Mouse (Mus musculus) heart, postnatal 36 days (tissue): ENCODE measurements around the gene Rbpms2. TPM values are rescaled to one million over a fixed set of nuclear protein-coding genes. Genes with fewer than 3 reads are reported as not detected.
"Not testable (repeated sequence)": the region's sequence is repeated elsewhere in the genome, so short reads cannot be mapped to it uniquely, and the experiment has no call there.

ENCODE experiments used
- DNase-seq, 2 experiments: peaks; one replicate each; pipeline ENCODE4 v3.0.0; 2021 to 2022
- intact Hi-C: fragments of 180-260 bp; cut with DNase I; formaldehyde crosslinking; loops from one replicate; pipeline ENCODE4 v1.15.1; 2025
- total RNA-seq, 2 experiments: library from RNA; stranded (reverse); gene quantifications; 2 replicates each; pipeline ENCODE4 v1.2.3; 2021

The Rbpms2 gene
- total RNA-seq, 2 experiments from 2014 or later = 35.7 to 37.9 TPM

DNA sequence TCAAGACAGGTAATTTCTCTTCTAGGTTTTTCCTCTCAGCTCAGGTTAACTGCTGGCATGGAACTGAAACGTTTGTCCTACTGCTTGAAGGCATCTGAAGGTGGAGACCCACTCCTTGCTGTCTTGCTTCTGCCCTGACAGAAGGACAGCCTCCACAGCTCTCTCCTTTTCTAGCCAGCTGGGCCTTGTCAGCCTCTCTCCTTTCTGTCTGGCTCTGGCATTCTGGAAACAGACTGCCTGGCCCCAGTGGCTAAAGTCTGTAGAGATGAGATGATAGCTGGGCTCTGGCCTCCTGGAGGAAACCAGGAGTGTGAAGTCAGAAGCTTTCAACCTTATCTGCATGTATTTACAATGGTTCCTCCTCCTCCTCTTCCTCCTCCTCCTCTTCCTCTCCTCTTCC is 20.5 kb downstream of the Rbpms2 start:
- no peak for DNase-seq

DNA sequence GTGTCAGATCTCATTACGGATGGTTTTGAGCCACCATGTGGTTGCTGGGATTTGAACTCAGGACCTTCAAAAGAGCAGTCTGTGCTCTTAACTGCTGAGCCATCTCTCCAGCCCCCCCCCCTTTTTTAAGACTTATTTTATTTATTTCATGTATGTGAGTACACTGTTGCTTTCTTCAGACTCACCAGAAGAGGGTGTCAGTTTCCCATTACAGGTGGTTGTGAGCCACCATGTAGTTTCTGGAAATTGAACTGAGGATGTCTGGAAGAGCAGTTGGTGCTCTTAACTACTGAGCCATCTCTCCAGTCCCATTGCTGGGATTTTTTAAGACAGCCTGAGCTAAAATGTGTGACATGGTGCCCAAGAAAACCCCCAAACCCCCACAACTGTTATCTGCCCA is 22.5 kb downstream of the Rbpms2 start:
- DNase-seq, intact Hi-C loops: not testable (repeated sequence)

More for the DNA sequence above, 20.5 kb downstream of the Rbpms2 start:
- intact Hi-C loops = no loop called here

DNA sequence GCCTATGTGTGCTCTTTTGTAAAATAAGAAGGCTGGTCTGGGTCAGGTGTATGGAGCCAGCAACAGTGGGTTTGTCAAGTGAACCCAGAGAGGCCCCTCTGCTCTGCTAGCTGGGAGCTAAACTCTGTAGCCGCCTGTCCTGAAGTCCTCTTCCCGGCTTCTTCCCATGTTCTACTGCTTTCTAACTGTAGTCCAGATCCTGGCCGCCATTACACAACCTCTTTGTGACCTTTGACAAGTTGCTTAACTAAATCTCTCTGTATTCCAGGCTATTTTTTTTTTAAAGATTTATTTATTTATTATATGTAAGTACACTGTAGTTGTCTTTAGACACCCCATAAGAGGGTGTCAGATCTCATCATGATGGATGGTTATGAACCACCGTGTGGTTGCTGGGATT is 24.3 kb downstream of the Rbpms2 start:
- intact Hi-C loops = no loop called here
- DNase-seq = no peak

GRCm38 (mm10) chr9:65654700-65655237 is 25.3 kb downstream of the Rbpms2 start:
- DNase-seq = no peak
- intact Hi-C loops = no loop called here

DNA sequence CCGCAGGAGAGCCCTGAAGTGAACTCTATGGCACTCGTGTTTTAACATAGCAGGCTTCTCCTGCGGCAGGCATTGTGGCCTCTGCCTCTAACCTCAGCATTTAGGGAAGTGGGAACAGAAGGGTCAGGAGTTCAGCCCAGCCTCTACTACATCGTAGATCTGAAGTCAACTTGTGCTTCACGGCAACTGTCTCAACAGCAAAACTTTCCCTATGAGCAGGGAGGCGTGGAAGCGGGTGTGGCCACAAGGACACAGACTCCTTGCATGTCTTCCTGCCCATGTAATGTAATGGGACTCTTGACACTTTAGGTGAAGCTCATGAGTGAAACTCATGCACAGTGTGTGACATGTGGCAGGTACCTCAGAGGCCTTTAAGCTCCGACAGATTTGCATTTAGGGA is 26.1 kb downstream of the Rbpms2 start:
- DNase-seq = no peak
- intact Hi-C loops = no loop called here

DNA sequence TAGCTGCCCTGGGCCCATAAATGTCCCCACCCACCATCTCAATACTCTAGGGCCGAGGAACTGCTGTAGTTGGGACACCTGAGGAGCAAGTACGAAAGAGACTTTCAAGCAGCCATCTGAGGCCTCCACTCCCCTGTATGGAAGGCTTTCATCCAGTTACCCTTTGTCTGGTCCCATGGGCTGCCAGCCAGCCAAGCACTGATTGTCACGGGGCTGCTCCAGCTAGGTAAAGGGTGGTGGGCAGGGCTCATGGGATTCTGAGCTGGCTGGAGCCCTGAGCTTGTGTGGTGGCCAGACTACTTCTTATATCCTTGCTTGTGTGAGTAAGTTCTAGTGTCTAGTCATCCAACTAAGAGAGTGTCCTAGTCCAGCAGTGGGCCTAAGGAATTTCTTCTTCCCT is 27.8 kb downstream of the Rbpms2 start:
- intact Hi-C loops = no loop called here
- no peak for DNase-seq

DNA sequence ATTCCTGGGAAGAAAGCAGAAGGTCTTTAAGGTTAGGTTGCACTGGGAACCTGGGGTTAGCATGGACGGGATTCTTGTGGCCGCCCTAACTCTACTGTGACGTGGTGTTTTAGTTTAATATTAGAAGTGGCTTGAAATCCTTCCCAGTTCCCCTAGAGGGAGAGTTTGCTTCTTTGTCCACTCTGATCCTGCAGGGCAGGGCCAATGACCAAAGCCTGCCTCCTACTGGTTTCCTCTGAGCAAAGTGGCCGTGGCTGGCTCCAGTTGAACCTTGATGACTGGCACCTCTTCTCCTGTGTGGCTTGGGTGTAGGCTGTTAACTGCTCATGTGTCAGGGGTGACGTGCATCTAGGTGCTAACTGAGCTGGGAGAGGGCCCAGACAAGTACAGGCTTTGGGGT is 31.6 kb downstream of the Rbpms2 start:
- DNase-seq = no peak
- intact Hi-C loops = no loop called here

DNA sequence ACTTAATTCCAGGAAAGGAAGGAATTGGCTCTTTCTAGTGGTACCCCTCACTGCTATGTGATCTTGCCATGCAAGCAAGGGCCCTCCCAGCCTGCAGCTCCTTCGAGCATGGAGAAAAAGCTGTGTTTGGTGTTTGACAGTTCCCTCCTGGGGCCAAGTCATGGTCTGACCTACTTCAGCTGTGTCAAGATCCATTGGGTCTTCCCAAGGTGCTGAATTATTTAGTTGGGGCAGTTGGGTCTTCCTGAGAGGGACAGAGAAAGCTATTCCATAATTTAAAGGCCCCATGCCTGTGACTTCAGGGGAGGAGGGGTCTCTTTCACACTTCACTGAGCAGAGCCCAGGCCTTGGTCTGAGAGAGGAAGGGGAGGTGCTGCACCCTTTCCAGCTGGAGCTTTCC is 32.0 kb downstream of the Rbpms2 start:
- DNase-seq = no peak

DNA sequence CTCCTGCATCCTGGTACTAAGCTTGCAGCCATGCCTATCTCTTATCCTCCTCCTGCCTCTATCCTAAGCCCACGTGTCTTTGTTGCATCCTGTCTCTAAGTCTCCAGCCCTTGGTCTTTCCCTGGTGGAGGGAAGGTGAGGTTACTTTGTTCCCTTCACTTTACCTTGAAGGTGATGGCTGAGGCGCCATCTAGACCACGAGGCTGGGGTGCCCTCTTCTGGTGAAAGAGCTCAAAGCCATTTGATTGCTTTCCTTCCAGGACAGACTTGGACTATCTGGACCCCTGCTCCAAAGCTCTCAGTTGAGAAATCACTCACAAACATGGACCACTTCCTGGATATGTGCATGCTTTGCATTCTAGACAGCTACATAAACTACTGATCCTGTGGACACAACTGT is 34.7 kb downstream of the Rbpms2 start:
- intact Hi-C loops = loop anchor here (1.0 to 2.0 kb wide), 3 partner anchors 35 to 186 kb away; partner anchors contain the start of gene Rbpms2
- peak; percentile 72 to 74 for DNase-seq

More for the DNA sequence above, 32.0 kb downstream of the Rbpms2 start:
- intact Hi-C loops = no loop called here

- intact Hi-C loops = loop anchor here (1.0 to 5.0 kb wide), 3 partner anchors 18 to 163 kb away; partner anchors contain the start of gene Ankdd1a
- peak; percentile 67 to 76 for DNase-seq
These were observed 36.6 kb downstream of the Rbpms2 start for GRCm38 (mm10) chr9:65666042-65666441.

DNA sequence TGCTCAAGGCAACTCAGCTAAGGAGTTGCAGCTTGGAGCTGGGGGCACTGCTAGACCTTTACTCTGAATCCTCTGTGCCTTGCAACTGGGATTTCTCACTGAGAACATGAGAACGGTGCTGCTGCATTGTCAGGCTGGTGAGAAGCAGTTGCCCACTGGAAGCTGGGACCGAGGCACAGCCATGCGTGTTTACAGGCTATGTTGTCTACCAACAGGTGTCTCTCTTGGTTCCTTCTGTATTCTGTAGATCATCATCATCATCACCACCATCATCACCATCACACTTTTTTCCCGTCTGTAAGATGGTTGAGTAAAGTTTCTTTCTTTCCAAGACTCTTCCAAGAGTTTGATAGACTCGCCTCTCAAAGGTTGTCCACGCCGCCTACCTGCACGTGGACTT is 38.3 kb downstream of the Rbpms2 start, which contains the start of gene Oaz2:
Gene Oaz2 (plus strand): TSS at position 301 of the 400 bp plus-strand sequence.
- intact Hi-C loops = loop anchor here (1.0 to 5.0 kb wide), 2 partner anchors 14 to 145 kb away; partner anchors contain the start of gene Ankdd1a
- no peak for DNase-seq

DNA sequence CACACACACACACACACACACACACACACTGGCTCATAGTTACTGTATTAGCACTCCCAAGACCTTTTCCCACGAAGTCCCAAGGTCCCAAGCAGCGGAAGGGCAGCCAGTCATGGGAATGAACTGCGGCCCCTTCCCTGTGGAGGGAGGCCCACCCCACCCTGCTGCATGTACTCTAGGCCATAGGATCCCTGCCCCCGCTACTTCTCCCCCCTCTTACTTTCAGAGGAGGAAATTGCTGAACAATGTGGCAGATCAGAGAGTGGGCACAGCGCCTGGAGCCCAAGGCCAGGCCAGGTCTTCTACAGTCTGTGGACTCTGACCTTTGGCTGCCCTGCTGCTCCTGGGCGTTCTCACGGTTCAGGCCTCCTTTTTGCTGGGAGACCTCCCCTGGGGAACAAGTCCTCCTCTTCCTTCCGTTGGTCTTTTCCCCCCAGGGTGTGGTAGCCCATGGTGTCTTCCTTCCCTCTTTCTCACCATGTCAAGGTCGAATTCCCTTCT is 42.0 kb downstream of the Rbpms2 start:
- intact Hi-C loops = no loop called here
- peak; percentile 65 to 68 for DNase-seq

DNA sequence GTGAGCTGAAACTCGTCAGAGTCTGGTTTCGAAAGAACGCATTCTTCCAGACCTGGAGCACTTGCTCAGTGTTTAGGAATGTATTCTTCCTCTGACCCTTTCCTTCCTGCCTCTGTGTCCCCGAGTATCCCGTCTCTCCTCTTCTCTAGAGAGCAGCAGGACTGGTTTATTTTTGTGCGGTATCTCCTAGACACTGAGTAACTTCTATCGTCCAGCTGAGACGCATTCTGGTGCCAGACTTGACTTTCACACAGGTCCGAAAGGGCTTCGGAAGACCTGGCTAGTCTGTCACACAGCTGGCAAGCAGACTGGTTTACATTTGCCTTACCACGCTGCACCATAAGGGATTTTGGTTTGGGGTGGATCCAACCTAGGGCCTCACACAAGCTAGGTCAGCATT is 43.5 kb downstream of the Rbpms2 start:
- intact Hi-C loops = no loop called here
- no peak for DNase-seq

DNA sequence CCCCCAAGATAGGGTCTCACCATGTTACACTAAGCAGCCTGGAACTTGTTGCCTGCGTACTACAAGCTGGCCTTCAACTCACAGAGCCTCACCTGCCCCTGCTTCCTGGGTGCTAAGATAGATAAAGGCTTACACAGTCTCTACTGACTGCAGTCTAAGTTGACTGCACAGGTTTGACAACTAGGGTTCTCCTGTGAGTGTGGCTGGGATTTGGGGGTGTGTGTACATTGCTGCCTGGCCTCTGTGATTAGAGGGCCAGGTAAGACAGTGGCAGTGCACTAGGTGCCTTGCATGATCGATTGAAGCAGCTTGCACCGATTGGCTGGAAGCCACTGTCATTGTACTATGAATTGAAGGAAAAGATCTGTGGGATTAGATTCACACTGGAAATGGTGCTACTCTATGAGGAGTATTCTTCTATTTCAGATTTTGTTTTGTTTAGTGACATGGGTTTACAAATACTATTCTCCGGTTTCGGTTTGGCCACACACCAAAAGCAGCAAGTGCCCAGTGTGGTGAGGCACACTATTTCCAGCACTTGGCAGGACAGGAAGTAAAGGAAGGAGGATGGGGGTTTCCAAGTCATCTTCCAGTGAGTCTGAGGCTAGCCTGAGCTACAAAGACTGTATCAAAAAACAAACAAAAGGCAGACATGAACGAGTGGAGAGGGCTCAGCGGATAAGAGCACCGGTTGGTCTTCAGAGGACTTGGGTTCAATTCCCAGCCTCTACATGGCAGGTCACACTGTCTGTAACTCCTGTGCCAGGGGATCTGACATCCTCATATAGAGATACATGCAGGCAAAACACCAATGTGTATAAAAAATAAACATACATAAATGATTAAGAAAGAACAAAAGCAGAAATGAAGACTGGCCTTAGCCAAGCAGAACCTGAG is 46.3 kb downstream of the Rbpms2 start:
- intact Hi-C loops = no loop called here
- DNase-seq = no peak

- intact Hi-C loops = no loop called here
- peak; percentile 97 for DNase-seq
These were observed 47.1 kb downstream of the Rbpms2 start for GRCm38 (mm10) chr9:65676358-65677118.

GRCm38 (mm10) chr9:65677119-65677462 is 47.6 kb downstream of the Rbpms2 start:
- intact Hi-C loops = no loop called here
- no peak for DNase-seq

- intact Hi-C loops = no loop called here
- DNase-seq = peak; percentile 56 to 60
These were observed 49.8 kb downstream of the Rbpms2 start for GRCm38 (mm10) chr9:65679181-65679761.

GRCm38 (mm10) chr9:65680938-65681633 is 51.6 kb downstream of the Rbpms2 start:
- DNase-seq = no peak
- intact Hi-C loops = loop anchor here (1.0 kb wide), 1 partner anchor 13 kb away; the partner anchor contains the start of gene Oaz2

- intact Hi-C loops = loop anchor here (1.0 kb wide), 1 partner anchor 13 kb away; the partner anchor contains the start of gene Oaz2
These were observed 52.1 kb downstream of the Rbpms2 start for GRCm38 (mm10) chr9:65681634-65681940.

GRCm38 (mm10) chr9:65682183-65682582 is 52.7 kb downstream of the Rbpms2 start:
- intact Hi-C loops = no loop called here
- no peak for DNase-seq

More at GRCm38 (mm10) chr9:65681634-65681940, 52.1 kb downstream of the Rbpms2 start:
- no peak for DNase-seq
